Mouse (Mus musculus) lung, adult 2 months (tissue): ENCODE results near the gene Dazap1.

Experiments
- CTCF ChIP-seq: fragments of 200-500 bp; IDR thresholded peaks from 2 replicates; pipeline ENCODE4 v1.5.1; 2011; ENCODE audit warnings: mild to moderate bottlenecking, low read length, control low read depth; ENCODE audit not compliant: insufficient read depth
- POLR2A ChIP-seq: fragments of 200-500 bp; IDR thresholded peaks from 2 replicates; pipeline ENCODE4 v1.6.1; 2011; ENCODE audit warnings: low read depth, mild to moderate bottlenecking, control low read depth, low read length, borderline replicate concordance; ENCODE audit errors: extremely low read depth

GRCm38 (mm10) chr10:80270099-80270498, 8.8 kb downstream of the Dazap1 start:
- TF ChIP-seq POLR2A = no peak
- no peak for TF ChIP-seq CTCF
